Mouse (Mus musculus) liver, embryonic 13.5 days (tissue): ENCODE measurements around the gene Itgb1bp1. TPM values are rescaled to one million over a fixed set of nuclear protein-coding genes. Genes with fewer than 3 reads are reported as not detected.

Experiments
- polyA plus RNA-seq: library from polyadenylated mRNA; unstranded; fragments of >200 nt; fragmentation: Nextera tagmentation; extraction: Ambion mirVana; gene quantifications from 2 replicates; pipeline ENCODE4 v1.2.1, GENCODE M21; 2015

The Itgb1bp1 gene
- polyA plus RNA-seq, 1 experiment from 2014 or later: 28.7 TPM

Other genes with a start within 250 kb of the Itgb1bp1 start
- 51.6 and 64.4 TPM in 2 replicates for gene Cpsf3, start 893 bp downstream of the Itgb1bp1 start, polyA plus RNA-seq
- 30.2 and 34.0 TPM in 2 replicates for gene Iah1, start 30.1 kb upstream of the Itgb1bp1 start, polyA plus RNA-seq
- 18.1 and 22.2 TPM in 2 replicates for gene Adam17, start 87.3 kb upstream of the Itgb1bp1 start, polyA plus RNA-seq
- 262 and 303 TPM in 2 replicates for gene Ywhaq, start 131.4 kb upstream of the Itgb1bp1 start, polyA plus RNA-seq